Mouse (Mus musculus): ENCODE results near the gene Serpina6. TPM values are rescaled to one million over a fixed set of nuclear protein-coding genes. Genes with fewer than 3 reads are reported as not detected.

The Serpina6 gene
- polyA plus RNA-seq, 1 experiment, result not detected

DNA sequence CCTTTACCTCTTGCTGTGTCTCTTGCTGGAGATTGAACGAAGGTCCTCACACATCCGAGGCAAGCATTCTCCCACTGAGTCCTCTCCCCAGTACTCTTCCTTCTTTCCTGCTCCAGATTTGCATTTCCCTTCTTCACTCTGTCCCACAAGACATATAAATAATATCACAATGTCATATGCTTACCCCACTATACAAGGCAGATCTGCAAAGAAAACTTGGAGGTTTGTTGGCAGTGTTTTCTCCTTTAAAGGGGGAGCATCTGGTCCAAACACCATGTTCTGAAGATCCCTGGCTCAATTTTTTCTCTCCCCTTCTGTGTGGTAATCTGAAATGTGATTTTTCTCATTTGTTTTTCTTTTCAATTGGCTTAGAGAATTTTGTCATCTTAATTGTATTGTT lies 22.6 kb downstream of the Serpina6 start:
- TF ChIP-seq POLR2A (IDR thresholded peaks at IDR 0.05; ENCODE audit: borderline replicate concordance, extremely low read depth, low read depth, low read length) (no peak), CTCF (IDR thresholded peaks at IDR 0.05; ENCODE audit: insufficient read depth, low read length) (no peak)
- no peak overlapping the region for H3K4me3 ChIP-seq (replicated peaks; ENCODE audit: extremely low read depth, low read depth, low read length)
- no peaks in the 10 kb centered on the region for H3K4me1 ChIP-seq (ENCODE audit: control insufficient read depth, insufficient read depth, low read length)
- WGBS, result 70% methylated on average over 2 of the region's 2 CpGs
- DNase-seq, result no peak

DNA sequence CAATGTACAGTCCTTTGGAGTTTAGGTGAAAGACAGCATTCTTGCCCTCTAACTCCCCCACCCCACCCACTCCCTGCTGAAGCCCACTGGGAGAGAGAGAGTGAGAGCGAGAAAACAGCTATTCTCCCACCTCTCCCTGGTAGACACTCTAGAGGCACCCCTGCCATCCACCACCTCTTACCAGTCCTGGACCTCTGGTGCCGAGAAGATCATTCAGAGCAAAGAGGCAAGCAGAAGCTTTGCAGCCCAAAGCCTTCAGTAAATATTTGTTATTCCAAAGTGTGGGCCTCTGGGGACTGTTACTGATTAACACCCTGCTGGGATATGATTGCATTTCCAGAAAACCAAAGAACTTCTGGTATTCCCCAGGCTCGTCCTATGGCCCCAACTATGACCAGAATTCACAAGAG lies 25.8 kb downstream of the Serpina6 start, which contains the start of gene Serpina10:
Serpina10 (minus strand) TSS at position 242 of the 410 bp plus-strand sequence.
- WGBS, result 58% methylated on average over 3 of the region's 3 CpGs
- TF ChIP-seq CTCF (IDR thresholded peaks at IDR 0.05; ENCODE audit: insufficient read depth, low read length), result no peak
- no peak for TF ChIP-seq POLR2A (IDR thresholded peaks at IDR 0.05; ENCODE audit: borderline replicate concordance, extremely low read depth, low read depth, low read length)
- no peak for DNase-seq

GRCm38 (mm10) chr12:103616860-103617261 lies 40.2 kb downstream of the Serpina6 start:
- H3K4me1 ChIP-seq (ENCODE audit: control insufficient read depth, insufficient read depth, low read length), result no peaks in the 10 kb centered on the region
- WGBS, result 58% methylated on average over 10 of the region's 10 CpGs

More for the DNA sequence above, 25.8 kb downstream of the Serpina6 start, which contains the start of gene Serpina10:
- Histone ChIP-seq H3K4me1 (ENCODE audit: control insufficient read depth, insufficient read depth, low read length) (no peaks in the 10 kb centered on the region), H3K4me3 (replicated peaks; ENCODE audit: extremely low read depth, low read depth, low read length) (no peak within 1 kb of the TSS)

DNA sequence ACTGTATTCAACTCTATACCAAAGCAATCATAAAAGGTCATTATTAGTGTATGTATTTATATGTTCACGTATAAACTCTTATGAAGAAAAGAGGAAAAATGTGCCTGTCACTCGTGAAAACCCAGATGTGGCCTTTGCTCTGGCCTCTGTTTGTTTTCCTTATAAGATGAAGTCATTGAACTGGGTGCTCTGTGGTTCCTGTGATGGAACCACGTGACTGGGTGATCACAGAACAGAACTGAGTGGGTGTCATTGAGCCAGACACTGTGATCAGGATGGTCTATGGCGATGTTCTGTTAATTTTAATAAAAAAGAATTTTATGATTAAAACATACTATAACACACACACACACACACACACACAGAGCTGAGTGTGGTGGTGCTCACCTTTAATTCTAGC lies 41.3 kb downstream of the Serpina6 start:
- no peak for DNase-seq
- WGBS, result 61% methylated on average over 4 of the region's 4 CpGs
- TF ChIP-seq POLR2A (IDR thresholded peaks at IDR 0.05; ENCODE audit: borderline replicate concordance, extremely low read depth, low read depth, low read length), result no peak
- TF ChIP-seq CTCF (IDR thresholded peaks at IDR 0.05; ENCODE audit: insufficient read depth, low read length), result no peak
- no peak overlapping the region for H3K4me3 ChIP-seq (replicated peaks; ENCODE audit: extremely low read depth, low read depth, low read length)
- H3K4me1 ChIP-seq (ENCODE audit: control insufficient read depth, insufficient read depth, low read length), result no peaks in the 10 kb centered on the region

More at GRCm38 (mm10) chr12:103616860-103617261, 40.2 kb downstream of the Serpina6 start:
- H3K4me3 ChIP-seq (replicated peaks; ENCODE audit: extremely low read depth, low read depth, low read length), result no peak overlapping the region
- TF ChIP-seq POLR2A (IDR thresholded peaks at IDR 0.05; ENCODE audit: borderline replicate concordance, extremely low read depth, low read depth, low read length) (no peak), CTCF (IDR thresholded peaks at IDR 0.05; ENCODE audit: insufficient read depth, low read length) (no peak)
- DNase-seq, result no peak

GRCm38 (mm10) chr12:103615141-103615540 lies 41.9 kb downstream of the Serpina6 start:
- 75% methylated on average over 1 of the region's 1 CpGs for WGBS
- H3K4me1 ChIP-seq (ENCODE audit: control insufficient read depth, insufficient read depth, low read length), result no peaks in the 10 kb centered on the region
- TF ChIP-seq POLR2A (IDR thresholded peaks at IDR 0.05; ENCODE audit: borderline replicate concordance, extremely low read depth, low read depth, low read length), result no peak
- no peak for TF ChIP-seq CTCF (IDR thresholded peaks at IDR 0.05; ENCODE audit: insufficient read depth, low read length)
- no peak overlapping the region for H3K4me3 ChIP-seq (replicated peaks; ENCODE audit: extremely low read depth, low read depth, low read length)
- no peak for DNase-seq

DNA sequence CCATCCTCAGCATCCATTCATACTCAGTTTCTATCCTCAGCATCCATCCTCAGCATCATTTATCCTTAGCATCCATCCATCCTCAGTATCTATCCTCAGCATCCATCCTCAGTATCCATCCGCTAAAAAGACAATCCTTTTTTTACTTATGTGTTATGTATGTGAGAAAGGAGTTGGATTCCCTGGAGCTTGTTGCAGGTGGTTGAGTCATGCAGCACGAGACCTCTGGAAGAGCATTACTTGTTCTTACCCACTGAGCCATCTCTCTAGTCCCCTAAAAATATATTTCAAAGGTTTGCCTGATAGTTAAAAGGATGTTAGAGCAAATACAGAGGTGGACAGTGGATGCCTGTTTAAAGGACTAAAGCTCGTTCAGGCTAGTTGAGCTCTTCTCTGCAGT lies 55.2 kb downstream of the Serpina6 start:
- WGBS, result 80% methylated on average over 3 of the region's 3 CpGs
- TF ChIP-seq POLR2A (IDR thresholded peaks at IDR 0.05; ENCODE audit: borderline replicate concordance, extremely low read depth, low read depth, low read length) (no peak), CTCF (IDR thresholded peaks at IDR 0.05; ENCODE audit: insufficient read depth, low read length) (no peak)
- Histone ChIP-seq H3K4me3 (replicated peaks; ENCODE audit: extremely low read depth, low read depth, low read length) (no peak overlapping the region), H3K4me1 (ENCODE audit: control insufficient read depth, insufficient read depth, low read length) (no peaks in the 10 kb centered on the region)
- no peak for DNase-seq

- DNase-seq, result no peak
- TF ChIP-seq CTCF (IDR thresholded peaks at IDR 0.05; ENCODE audit: insufficient read depth, low read length) (no peak), POLR2A (IDR thresholded peaks at IDR 0.05; ENCODE audit: borderline replicate concordance, extremely low read depth, low read depth, low read length) (no peak)
- H3K4me1 ChIP-seq (ENCODE audit: control insufficient read depth, insufficient read depth, low read length), result no peaks in the 10 kb centered on the region
- 47% methylated on average over 3 of the region's 3 CpGs for WGBS
- H3K4me3 ChIP-seq (replicated peaks; ENCODE audit: extremely low read depth, low read depth, low read length), result no peak overlapping the region
Measured at GRCm38 (mm10) chr12:103600364-103600763, 56.6 kb downstream of the Serpina6 start.

- no peak for DNase-seq
- Histone ChIP-seq H3K4me3 (replicated peaks; ENCODE audit: extremely low read depth, low read depth, low read length) (no peak overlapping the region), H3K4me1 (ENCODE audit: control insufficient read depth, insufficient read depth, low read length) (no peaks in the 10 kb centered on the region)
- WGBS, result 22% methylated on average over 2 of the region's 2 CpGs
- TF ChIP-seq CTCF (IDR thresholded peaks at IDR 0.05; ENCODE audit: insufficient read depth, low read length) (no peak), POLR2A (IDR thresholded peaks at IDR 0.05; ENCODE audit: borderline replicate concordance, extremely low read depth, low read depth, low read length) (no peak)
Measured at GRCm38 (mm10) chr12:103598411-103598810, 58.6 kb downstream of the Serpina6 start.

Other genes with a start within 250 kb of the Serpina6 start
- gene 9330161L09Rik, start 249.4 kb downstream of the Serpina6 start, polyA plus RNA-seq (2012; rRNA removed), result 0.96 and 1.2 TPM in 2 replicates
- 33.4 and 35.6 TPM in 2 replicates for gene Ddx24, start 231.4 kb downstream of the Serpina6 start, polyA plus RNA-seq (2012; rRNA removed)
- 339 and 380 TPM in 2 replicates for gene Ifi27, start 223.0 kb downstream of the Serpina6 start, polyA plus RNA-seq (2012; rRNA removed)
- 319 and 789 TPM in 2 replicates for gene Ifi27l2a, start 213.5 kb downstream of the Serpina6 start, polyA plus RNA-seq (2012; rRNA removed)
- gene Ifi27l2b, start 200.0 kb downstream of the Serpina6 start, polyA plus RNA-seq (2012; rRNA removed), result 0.11 and 0.34 TPM in 2 replicates
- 3.1 and 4.3 TPM in 2 replicates for gene Ppp4r4, start 124.9 kb downstream of the Serpina6 start, polyA plus RNA-seq (2012; rRNA removed)
- gene Serpina10, start 25.8 kb downstream of the Serpina6 start, polyA plus RNA-seq (2012; rRNA removed), result 0.10 and 0.22 TPM in 2 replicates
- gene Serpina16, start 18.9 kb upstream of the Serpina6 start, polyA plus RNA-seq (2012; rRNA removed), result not detected in 2 replicates
- gene Serpina1f, start 38.3 kb upstream of the Serpina6 start, polyA plus RNA-seq (2012; rRNA removed), result not detected in 2 replicates
- 0.91 and 2.6 TPM in 2 replicates for gene Serpina1d, start 116.4 kb upstream of the Serpina6 start, polyA plus RNA-seq (2012; rRNA removed)
- gene Serpina1b, start 173.2 kb upstream of the Serpina6 start, polyA plus RNA-seq (2012; rRNA removed), result 1.1 and 5.0 TPM in 2 replicates
- gene Serpina1a, start 206.3 kb upstream of the Serpina6 start, polyA plus RNA-seq (2012; rRNA removed), result 0.75 and 2.3 TPM in 2 replicates
- gene Serpina1c, start 247.7 kb upstream of the Serpina6 start, polyA plus RNA-seq (2012; rRNA removed), result 2.0 and 6.3 TPM in 2 replicates

All from lung, adult 2 months (tissue).